Mouse (Mus musculus): ENCODE data around the gene Olfr127.
"Not testable (repeated sequence)": the region's sequence is repeated elsewhere in the genome, so short reads cannot be mapped to it uniquely, and the experiment has no call there.

Olfr127 gene

DNA sequence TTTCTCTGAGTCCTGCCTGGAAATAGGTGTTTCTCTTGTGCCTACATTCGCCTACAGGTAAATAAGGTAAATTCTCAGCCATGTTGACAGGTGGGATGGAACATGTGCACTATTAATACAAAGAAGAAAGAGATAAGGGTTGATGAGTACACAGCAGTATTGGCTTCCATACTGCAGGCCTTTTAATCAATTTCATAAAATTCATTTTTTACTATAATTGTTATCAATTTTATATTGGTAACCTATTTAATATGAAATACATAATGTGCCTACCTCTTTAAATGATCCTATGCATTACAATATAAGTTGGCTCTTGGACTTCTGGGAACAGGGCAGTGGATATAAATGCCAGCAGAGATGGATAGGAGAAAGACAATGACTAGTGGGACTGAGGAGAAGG lies at the start of gene Olfr127:
Olfr127 (plus strand) TSS at position 301 of the 400 bp plus-strand sequence.
- DNase-seq (ENCODE audit: extremely low spot score, low read depth, low spot score): no peak

GRCm38 (mm10) chr17:37863901-37864300 lies 36.3 kb upstream of the Olfr127 start:
- no peak for DNase-seq (ENCODE audit: extremely low spot score, low read depth, low spot score)

- no peak for DNase-seq (ENCODE audit: extremely low spot score, low read depth, low spot score)
These were observed 30.5 kb upstream of the Olfr127 start for GRCm38 (mm10) chr17:37869676-37870205.

DNA sequence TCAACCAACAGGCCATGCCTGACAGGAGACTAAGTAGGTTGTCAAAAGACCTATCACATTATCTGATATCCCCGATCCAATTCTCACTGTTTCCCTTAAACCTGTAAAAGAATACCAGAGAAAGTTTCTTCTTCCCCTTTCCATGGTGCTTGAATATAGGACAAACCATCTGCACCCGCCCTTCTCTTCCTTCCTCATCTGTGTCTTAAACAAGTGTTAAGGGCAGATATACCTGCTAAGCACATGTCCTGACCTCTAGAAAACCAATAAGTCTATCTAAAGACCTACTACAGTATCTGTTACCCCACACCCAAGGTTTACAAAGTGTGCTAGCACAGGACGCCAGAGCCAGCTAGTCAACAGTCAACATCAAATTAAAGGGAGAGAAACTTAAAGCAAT lies 26.4 kb upstream of the Olfr127 start:
- no peak for DNase-seq (ENCODE audit: extremely low spot score, low read depth, low spot score)

DNA sequence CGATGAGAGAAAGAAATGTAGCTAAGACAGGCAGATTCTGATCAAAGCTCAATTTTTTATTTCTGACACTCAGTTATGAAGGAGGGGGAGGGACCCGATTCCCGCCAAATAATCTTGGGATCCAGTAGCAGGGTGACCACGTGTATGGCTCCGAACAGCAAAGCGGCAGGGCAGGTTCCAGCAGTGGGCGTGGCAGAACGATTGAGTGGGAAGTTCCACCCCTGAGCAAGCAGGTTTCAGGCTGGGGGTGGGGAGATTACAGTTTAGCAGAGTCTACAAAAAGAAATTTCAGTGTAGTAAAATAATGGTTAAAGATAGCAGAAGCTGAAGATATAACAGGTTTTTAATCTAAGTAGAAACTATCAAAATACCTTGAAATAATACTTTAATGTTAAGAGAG lies 6.6 kb downstream of the Olfr127 start:
- not testable (repeated sequence) for DNase-seq (ENCODE audit: extremely low spot score, low read depth, low spot score)

DNA sequence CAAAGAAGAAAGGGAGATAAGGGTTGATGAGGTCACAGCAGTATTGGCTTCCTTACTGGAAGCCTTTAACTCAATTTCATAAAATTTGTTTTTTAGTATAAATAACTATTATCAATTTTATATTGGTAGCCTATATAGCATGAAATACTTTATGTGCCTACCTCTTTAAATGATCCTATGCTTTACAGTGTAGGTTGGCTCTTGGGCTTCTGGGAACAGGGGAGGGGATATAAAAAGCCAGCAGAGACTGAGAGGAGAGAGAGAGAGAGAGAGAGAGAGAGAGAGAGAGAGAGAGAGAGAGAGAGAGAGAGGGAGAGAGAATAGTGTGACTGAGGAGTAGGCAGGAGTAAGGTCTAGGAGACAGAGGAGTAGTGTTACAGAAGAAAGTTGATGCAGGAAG lies 20.0 kb downstream of the Olfr127 start, which contains the start of gene Olfr128:
Olfr128 (plus strand) TSS at position 301 of the 400 bp plus-strand sequence.
- no peak for DNase-seq (ENCODE audit: extremely low spot score, low read depth, low spot score)

DNA sequence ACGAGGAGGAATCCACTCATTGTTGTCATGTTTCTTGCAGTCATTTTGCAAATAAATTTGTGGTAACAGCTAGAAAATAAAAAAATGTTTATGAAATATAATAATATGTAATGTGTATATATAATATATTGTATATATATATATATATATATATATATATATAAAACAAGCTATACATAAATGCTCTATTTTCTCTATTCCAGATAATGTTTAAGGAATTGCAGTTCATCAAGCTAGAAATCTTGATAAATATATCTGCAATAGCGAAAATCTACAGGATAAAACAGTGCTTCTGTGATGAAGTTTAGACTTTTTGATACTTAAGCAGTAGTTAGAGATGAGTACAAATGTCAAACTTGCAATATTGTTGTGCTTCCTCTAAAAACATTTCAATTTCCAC lies 52.7 kb downstream of the Olfr127 start, which contains the start of gene Olfr761:
Olfr761 (minus strand) TSS at position 101 of the 400 bp plus-strand sequence.
- DNase-seq (ENCODE audit: extremely low spot score, low read depth, low spot score): no peak
